Mouse (Mus musculus) frontal cortex, adult (tissue): Measurements from ENCODE around the gene Lhpp.

Experiments used
- ATAC-seq: cut with Nextera tagmentation; 2 replicates; pipeline ENCODE4 v1.9.2; 2017; ENCODE audit warnings: mild to moderate bottlenecking, moderate library complexity, mixed read lengths; ENCODE audit not compliant: low TSS enrichment

The Lhpp gene

GRCm38 (mm10) chr7:132610468-132611318, at the start of gene Lhpp:
TSS of gene Lhpp (plus strand) at chr7:132610638.
- ATAC-seq = peak; percentile 93

GRCm38 (mm10) chr7:132565831-132566230, 44.6 kb upstream of the Lhpp start:
- no peak for ATAC-seq

- no peak for ATAC-seq
These were observed 41.6 kb upstream of the Lhpp start for GRCm38 (mm10) chr7:132568817-132569216.

- ATAC-seq = peak; percentile 38; the same call in 1 of the 2 replicates
These were observed 40.4 kb upstream of the Lhpp start for GRCm38 (mm10) chr7:132570071-132570470.

GRCm38 (mm10) chr7:132571481-132571880, 39.0 kb upstream of the Lhpp start:
- no peak for ATAC-seq

GRCm38 (mm10) chr7:132572738-132573137, 37.7 kb upstream of the Lhpp start:
- ATAC-seq = no peak

GRCm38 (mm10) chr7:132573205-132573604, 37.2 kb upstream of the Lhpp start:
- no peak for ATAC-seq

- ATAC-seq = no peak
These were observed 35.8 kb upstream of the Lhpp start for GRCm38 (mm10) chr7:132574646-132575045.

GRCm38 (mm10) chr7:132575623-132576022, 34.8 kb upstream of the Lhpp start:
- peak; percentile 95 for ATAC-seq

GRCm38 (mm10) chr7:132576116-132576650, 34.3 kb upstream of the Lhpp start, which contains the start of gene Oat:
TSS of gene Oat (minus strand) at chr7:132576398.
- ATAC-seq = peak; percentile 97

GRCm38 (mm10) chr7:132576891-132577290, 33.5 kb upstream of the Lhpp start:
- ATAC-seq = no peak

GRCm38 (mm10) chr7:132580511-132580910, 29.9 kb upstream of the Lhpp start:
- no peak for ATAC-seq

- no peak for ATAC-seq
These were observed 29.0 kb upstream of the Lhpp start for GRCm38 (mm10) chr7:132581441-132581840.

- ATAC-seq = no peak
These were observed 24.5 kb upstream of the Lhpp start for GRCm38 (mm10) chr7:132585695-132586491.

- ATAC-seq = peak; percentile 65; the same call in 1 of the 2 replicates
These were observed 23.3 kb upstream of the Lhpp start for GRCm38 (mm10) chr7:132587167-132587566.

- no peak for ATAC-seq
These were observed 20.8 kb upstream of the Lhpp start for GRCm38 (mm10) chr7:132589610-132590009.

- ATAC-seq = peak; percentile 88
These were observed 16.7 kb upstream of the Lhpp start for GRCm38 (mm10) chr7:132593762-132594161.

GRCm38 (mm10) chr7:132594325-132594724, 16.1 kb upstream of the Lhpp start:
- ATAC-seq = no peak

GRCm38 (mm10) chr7:132595787-132596186, 14.7 kb upstream of the Lhpp start:
- no peak for ATAC-seq

- ATAC-seq = no peak
These were observed 13.7 kb upstream of the Lhpp start for GRCm38 (mm10) chr7:132596557-132597250.

- no peak for ATAC-seq
These were observed 13.0 kb upstream of the Lhpp start for GRCm38 (mm10) chr7:132597251-132598041.
